Mouse (Mus musculus): ENCODE results near the gene Sec23ip. TPM values are rescaled to one million over a fixed set of nuclear protein-coding genes. Genes with fewer than 3 reads are reported as not detected.

Sec23ip gene
- polyA plus RNA-seq (2017; shearing (Covaris generic)), result 33.6 TPM

GRCm38 (mm10) chr7:128744684-128745485, at the start of gene Sec23ip:
Gene Sec23ip (plus strand): TSS chr7:128744943.

GRCm38 (mm10) chr7:128740334-128740733, 4.4 kb upstream of the Sec23ip start, which contains the start of gene Mcmbp:
Gene Mcmbp (minus strand): TSS chr7:128740495.

Other genes with a start within 250 kb of the Sec23ip start
- gene Bag3, start 221.3 kb upstream of the Sec23ip start, polyA plus RNA-seq (2017; shearing (Covaris generic)), result 31.0 TPM
- gene Inpp5f, start 133.6 kb upstream of the Sec23ip start, polyA plus RNA-seq (2017; shearing (Covaris generic)), result 19.4 TPM
- 112 TPM for gene Mcmbp, start 4.4 kb upstream of the Sec23ip start, polyA plus RNA-seq (2017; shearing (Covaris generic))